Mouse (Mus musculus) layer of hippocampus, postnatal 36 days (tissue): ENCODE measurements around the gene Tvp23b. TPM values are rescaled to one million over a fixed set of nuclear protein-coding genes. Genes with fewer than 3 reads are reported as not detected.

Experiments used
- DNase-seq, 2 experiments: peaks; one replicate each; pipeline ENCODE4 v3.0.0; 2022
- total RNA-seq, 2 experiments: library from RNA; stranded (reverse); gene quantifications; 2 replicates each; pipeline ENCODE4 v1.2.3; 2021

Gene Tvp23b
- total RNA-seq, 2 experiments from 2014 or later: 30.5 to 35.9 TPM

GRCm38 (mm10) chr11:62945514-62945913 lies 66.3 kb downstream of the Tvp23b start:
- DNase-seq: no peak

- DNase-seq: no peak
Measured at GRCm38 (mm10) chr11:62949548-62949947, 70.3 kb downstream of the Tvp23b start.

- no peak for DNase-seq
Measured at GRCm38 (mm10) chr11:62951012-62951411, 71.8 kb downstream of the Tvp23b start, which contains the start of gene Cdrt4. Gene Cdrt4 (plus strand): TSS chr11:62951193.

DNA sequence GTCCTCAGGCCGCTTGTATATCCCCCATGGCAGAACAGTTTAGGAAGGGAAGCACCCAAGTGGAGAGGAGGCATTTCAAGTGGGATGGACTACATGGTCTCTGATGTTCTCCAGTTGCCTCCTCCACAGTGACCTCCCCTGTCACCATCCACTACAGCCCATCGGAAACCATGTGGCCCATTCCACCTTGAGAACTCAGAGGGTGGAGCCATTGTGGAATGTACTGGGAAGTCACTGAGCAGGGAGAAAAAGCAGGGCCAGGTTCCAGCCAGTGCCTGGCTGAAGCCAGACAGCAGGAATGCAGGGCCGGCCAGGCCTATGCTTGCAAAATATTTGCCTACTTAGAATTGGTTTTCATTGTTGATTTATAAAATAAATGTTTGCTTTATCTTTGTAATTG lies 75.5 kb downstream of the Tvp23b start:
- no peak for DNase-seq

DNA sequence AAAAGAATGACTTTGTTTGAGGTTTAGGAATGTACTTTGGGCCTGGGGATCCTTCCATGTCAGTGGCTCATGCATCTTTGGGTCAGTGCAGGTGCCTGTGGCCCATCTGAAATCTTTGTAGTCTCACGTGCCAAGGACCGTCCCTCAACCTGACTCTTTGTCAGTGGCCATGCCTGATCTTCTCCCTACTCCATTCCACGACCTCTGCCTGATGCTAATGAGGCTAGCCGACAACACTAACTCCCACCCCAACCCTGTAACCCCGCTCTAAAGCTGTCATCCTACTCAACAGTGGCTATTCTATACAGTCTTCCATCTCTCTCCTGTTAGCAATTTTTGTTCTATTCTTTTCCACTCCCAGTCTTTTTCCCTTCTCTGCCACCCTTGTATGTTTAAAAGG lies 75.9 kb downstream of the Tvp23b start:
- no peak for DNase-seq

DNA sequence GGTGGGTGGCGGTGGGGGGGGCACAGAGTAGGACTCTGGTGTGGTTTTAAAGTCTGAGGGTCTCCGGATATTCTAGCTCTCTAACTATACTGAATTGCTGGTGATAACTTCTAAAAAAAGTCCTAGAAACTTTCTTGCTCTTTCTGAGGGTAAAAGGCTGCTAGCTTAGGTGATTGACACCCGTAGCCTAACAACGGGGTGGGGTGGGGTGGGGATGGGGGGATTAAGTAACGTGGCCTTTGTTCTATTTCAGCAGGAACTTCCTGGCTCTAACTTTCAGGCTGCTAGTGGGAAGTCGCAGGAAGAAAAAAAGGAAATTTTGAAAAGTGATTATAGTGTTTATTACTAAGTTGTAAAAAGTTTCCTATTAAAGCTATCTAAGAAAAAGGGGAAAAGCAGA lies 76.5 kb downstream of the Tvp23b start:
- no peak for DNase-seq

DNA sequence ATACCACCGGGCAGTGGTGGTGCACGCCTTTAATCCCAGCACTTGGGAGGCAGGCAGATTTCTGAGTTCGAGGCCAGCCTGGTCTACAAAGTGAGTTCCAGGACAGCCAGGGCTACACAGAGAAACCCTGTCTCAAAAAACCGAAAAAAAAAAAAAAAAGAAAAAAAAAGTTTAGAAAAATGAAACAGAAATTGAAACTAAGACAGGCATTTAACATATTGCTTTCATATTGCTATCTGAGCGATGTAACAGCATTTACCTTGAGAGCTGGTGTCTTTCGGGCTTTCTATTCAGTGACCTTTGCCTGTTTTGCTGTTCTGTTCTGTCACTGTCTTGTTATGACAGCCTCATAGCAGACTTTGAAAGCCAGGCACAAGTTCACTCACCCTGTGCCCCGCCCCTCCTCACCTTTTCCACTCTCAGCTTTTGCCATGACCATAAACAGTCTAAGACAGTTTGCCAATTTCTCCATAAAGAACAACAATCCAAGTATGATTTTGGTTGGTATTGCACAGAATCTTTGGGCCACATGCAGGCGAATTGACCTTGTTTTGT lies 78.4 kb downstream of the Tvp23b start:
- DNase-seq: no peak

DNA sequence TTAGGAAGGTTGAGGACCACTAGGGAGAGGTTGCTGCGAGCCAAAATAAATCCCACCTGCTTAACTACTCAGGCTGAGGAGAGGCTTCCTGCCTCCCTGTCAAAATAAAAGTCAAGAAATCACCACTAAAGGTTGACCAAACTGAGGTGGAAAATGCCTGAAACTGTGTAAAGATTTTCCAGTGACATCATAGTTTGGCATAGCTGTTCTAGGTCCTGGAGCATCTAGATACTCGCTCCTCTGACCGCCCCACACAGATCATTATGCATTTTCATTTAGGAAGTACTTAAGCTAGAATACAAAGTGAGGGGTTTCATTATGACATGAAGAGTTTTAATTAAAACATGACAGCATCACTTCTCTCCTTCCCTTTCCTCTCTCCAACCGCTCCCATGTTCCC lies 84.0 kb downstream of the Tvp23b start:
- DNase-seq: no peak

- no peak for DNase-seq
Measured at GRCm38 (mm10) chr11:62966424-62966764, 87.1 kb downstream of the Tvp23b start.

Other genes starting within 250 kb of the Tvp23b start
- 1 to 10 TPM; 7.7 to 8.1 TPM for gene Lrrc75a, start 230.9 kb upstream of the Tvp23b start, total RNA-seq
- gene Mmgt2, start 230.8 kb upstream of the Tvp23b start, total RNA-seq: 10 to 100 TPM; 16.5 to 17.1 TPM
- 10 to 100 TPM; 14.6 to 18.6 TPM for gene Zfp287, start 147.6 kb upstream of the Tvp23b start, total RNA-seq
- gene Gm10428, start 126.4 kb upstream of the Tvp23b start, total RNA-seq: not detected
- gene Zfp286, start 90.0 kb upstream of the Tvp23b start, total RNA-seq: 10 to 100 TPM; 22.0 to 24.2 TPM
- 1 to 10 TPM; 1.2 to 1.7 TPM for gene Trim16, start 59.2 kb upstream of the Tvp23b start, total RNA-seq
- 1 to 10 TPM; 1.4 to 1.6 TPM for gene Fbxw10, start 32.4 kb upstream of the Tvp23b start, total RNA-seq
- gene Cdrt4, start 71.7 kb downstream of the Tvp23b start, total RNA-seq: under 1 TPM in 1 of 2 experiments, not detected in 1; 0.56 TPM
- gene Tekt3, start 182.2 kb downstream of the Tvp23b start, total RNA-seq: not detected
- gene Pmp22, start 249.5 kb downstream of the Tvp23b start, total RNA-seq: 10 to 100 TPM; 19.4 to 22.0 TPM